Mouse (Mus musculus): ENCODE measurements around the gene Rpn1. TPM values are rescaled to one million over a fixed set of nuclear protein-coding genes. Genes with fewer than 3 reads are reported as not detected.

Rpn1 gene
- total RNA-seq, 2 experiments from 2014 or later: 184 to 185 TPM

- no peak for DNase-seq (ENCODE audit: low spot score in 2 of 2)
- intact Hi-C loops (cut with DNase I): no loop called here
These were observed 20.1 kb upstream of the Rpn1 start for GRCm38 (mm10) chr6:88064072-88064642.

GRCm38 (mm10) chr6:88065116-88065515 is 19.2 kb upstream of the Rpn1 start:
- peak; percentile 22 to 23 for DNase-seq (ENCODE audit: low spot score in 2 of 2)
- intact Hi-C loops (cut with DNase I): no loop called here

- intact Hi-C loops (cut with DNase I): no loop called here
- no peak for DNase-seq (ENCODE audit: low spot score in 2 of 2)
These were observed 18.3 kb upstream of the Rpn1 start for GRCm38 (mm10) chr6:88065968-88066367.

- intact Hi-C loops (cut with DNase I): no loop called here
- DNase-seq (ENCODE audit: low spot score in 2 of 2): no peak
These were observed 16.6 kb upstream of the Rpn1 start for GRCm38 (mm10) chr6:88067722-88068121.

GRCm38 (mm10) chr6:88068739-88069138 is 15.5 kb upstream of the Rpn1 start:
- intact Hi-C loops (cut with DNase I): no loop called here
- DNase-seq (ENCODE audit: low spot score in 2 of 2): no peak

GRCm38 (mm10) chr6:88070468-88070867 is 13.8 kb upstream of the Rpn1 start:
- no peak for DNase-seq (ENCODE audit: low spot score in 2 of 2)
- intact Hi-C loops (cut with DNase I): loop anchor here (5.0 to 10.0 kb wide), 2 partner anchors 53 to 156 kb away; partner anchors contain the start of gene Hmces

- DNase-seq (ENCODE audit: low spot score in 2 of 2): no peak
- intact Hi-C loops (cut with DNase I): loop anchor here (5.0 to 10.0 kb wide), 2 partner anchors 54 to 156 kb away; partner anchors contain the start of gene Hmces
These were observed 13.1 kb upstream of the Rpn1 start for GRCm38 (mm10) chr6:88071216-88071615.

- intact Hi-C loops (cut with DNase I): loop anchor here (1.0 to 10.0 kb wide), 3 partner anchors 30 to 160 kb away; partner anchors contain the start of genes Hmces and Rab7
- peak; percentile 94 to 98 for DNase-seq (ENCODE audit: low spot score in 2 of 2)
These were observed 9.3 kb upstream of the Rpn1 start for GRCm38 (mm10) chr6:88074752-88075554.

- intact Hi-C loops (cut with DNase I): loop anchor here (1.0 to 10.0 kb wide), 2 partner anchors 31 to 161 kb away; partner anchors contain the start of genes Hmces and Rab7
- DNase-seq (ENCODE audit: low spot score in 2 of 2): no peak
These were observed 8.2 kb upstream of the Rpn1 start for GRCm38 (mm10) chr6:88075960-88076517.

- intact Hi-C loops (cut with DNase I): no loop called here
- no peak for DNase-seq (ENCODE audit: low spot score in 2 of 2)
These were observed 1.2 kb upstream of the Rpn1 start for GRCm38 (mm10) chr6:88083095-88083494.

- DNase-seq (ENCODE audit: low spot score in 2 of 2): no peak
- intact Hi-C loops (cut with DNase I): no loop called here
These were observed 610 bp upstream of the Rpn1 start for GRCm38 (mm10) chr6:88083672-88084071.

GRCm38 (mm10) chr6:88088971-88089370 is 4.7 kb downstream of the Rpn1 start:
- no peak for DNase-seq (ENCODE audit: low spot score in 2 of 2)
- intact Hi-C loops (cut with DNase I): no loop called here

- DNase-seq (ENCODE audit: low spot score in 2 of 2): no peak
- intact Hi-C loops (cut with DNase I): loop anchor here (5.0 kb wide), 1 partner anchor 183 kb away; the partner anchor contains the start of gene Hmces
These were observed 11.1 kb downstream of the Rpn1 start for GRCm38 (mm10) chr6:88095377-88095776.

GRCm38 (mm10) chr6:88102096-88102495 is 17.8 kb downstream of the Rpn1 start:
- intact Hi-C loops (cut with DNase I): no loop called here

GRCm38 (mm10) chr6:88105783-88106611 is 21.7 kb downstream of the Rpn1 start:
- DNase-seq (ENCODE audit: low spot score in 2 of 2): peak; percentile 94 to 97
- intact Hi-C loops (cut with DNase I): no loop called here

More at GRCm38 (mm10) chr6:88102096-88102495, 17.8 kb downstream of the Rpn1 start:
- peak in 1 of 2 experiments; percentile 72 for DNase-seq (ENCODE audit: low spot score in 2 of 2)

GRCm38 (mm10) chr6:88106612-88107123 is 22.4 kb downstream of the Rpn1 start:
- intact Hi-C loops (cut with DNase I): no loop called here

GRCm38 (mm10) chr6:88107661-88108535 is 23.6 kb downstream of the Rpn1 start:
- DNase-seq (ENCODE audit: low spot score in 2 of 2): no peak
- intact Hi-C loops (cut with DNase I): no loop called here

More at GRCm38 (mm10) chr6:88106612-88107123, 22.4 kb downstream of the Rpn1 start:
- no peak for DNase-seq (ENCODE audit: low spot score in 2 of 2)

- intact Hi-C loops (cut with DNase I): loop anchor here (5.0 to 10.0 kb wide), 3 partner anchors 374 to 782 kb away; partner anchors contain the start of gene Mcm2
- peak; percentile 55 to 59 for DNase-seq (ENCODE audit: low spot score in 2 of 2)
These were observed 28.9 kb downstream of the Rpn1 start for GRCm38 (mm10) chr6:88113139-88113538.

All from left cerebral cortex, postnatal 25 days (tissue).